Mouse (Mus musculus): ENCODE measurements around the gene Olfr1202. TPM values are rescaled to one million over a fixed set of nuclear protein-coding genes. Genes with fewer than 3 reads are reported as not detected.

The Olfr1202 gene
- polyA plus RNA-seq (2012; ENCODE audit: low replicate concordance): not detected in 2 replicates

GRCm38 (mm10) chr2:88814196-88814595, at the start of gene Olfr1202:
Gene Olfr1202 (plus strand): TSS chr2:88814496.

GRCm38 (mm10) chr2:88770388-88770787, 43.9 kb upstream of the Olfr1202 start, which contains the start of gene Olfr1200:
Gene Olfr1200 (minus strand): TSS chr2:88770488.

GRCm38 (mm10) chr2:88792736-88793135, 21.6 kb upstream of the Olfr1202 start, which contains the start of gene Olfr1201:
Gene Olfr1201 (plus strand): TSS chr2:88793036.

GRCm38 (mm10) chr2:88829437-88829836, 15.1 kb downstream of the Olfr1202 start, which contains the start of gene Olfr1205:
Gene Olfr1205 (plus strand): TSS chr2:88829737.

GRCm38 (mm10) chr2:88848992-88849391, 34.7 kb downstream of the Olfr1202 start, which contains the start of gene Olfr1204:
Gene Olfr1204 (plus strand): TSS chr2:88849292.

GRCm38 (mm10) chr2:88862931-88863330, 48.6 kb downstream of the Olfr1202 start, which contains the start of gene Olfr1206:
Gene Olfr1206 (plus strand): TSS chr2:88863231.

Other genes starting within 250 kb of the Olfr1202 start
- gene Olfr1189, start 228.0 kb upstream of the Olfr1202 start, polyA plus RNA-seq (2012; ENCODE audit: low replicate concordance): not detected in 2 replicates
- not detected in 2 replicates for gene Olfr1191-ps1, start 174.0 kb upstream of the Olfr1202 start, polyA plus RNA-seq (2012; ENCODE audit: low replicate concordance)
- 0.02 TPM in 1 of 2 replicates, not detected in the other for gene Olfr1192-ps1, start 166.0 kb upstream of the Olfr1202 start, polyA plus RNA-seq (2012; ENCODE audit: low replicate concordance)
- not detected in 2 replicates for gene Olfr1193, start 138.9 kb upstream of the Olfr1202 start, polyA plus RNA-seq (2012; ENCODE audit: low replicate concordance)
- not detected in 2 replicates for gene Olfr1195, start 125.3 kb upstream of the Olfr1202 start, polyA plus RNA-seq (2012; ENCODE audit: low replicate concordance)
- not detected in 2 replicates for gene Olfr1196, start 109.9 kb upstream of the Olfr1202 start, polyA plus RNA-seq (2012; ENCODE audit: low replicate concordance)
- not detected in 2 replicates for gene Olfr1197, start 82.1 kb upstream of the Olfr1202 start, polyA plus RNA-seq (2012; ENCODE audit: low replicate concordance)
- gene Olfr1198, start 63.1 kb upstream of the Olfr1202 start, polyA plus RNA-seq (2012; ENCODE audit: low replicate concordance): not detected in 2 replicates
- not detected in 2 replicates for gene Olfr1199, start 54.0 kb upstream of the Olfr1202 start, polyA plus RNA-seq (2012; ENCODE audit: low replicate concordance)
- not detected in 2 replicates for gene Olfr1200, start 44.0 kb upstream of the Olfr1202 start, polyA plus RNA-seq (2012; ENCODE audit: low replicate concordance)
- not detected in 2 replicates for gene Olfr1201, start 21.5 kb upstream of the Olfr1202 start, polyA plus RNA-seq (2012; ENCODE audit: low replicate concordance)
- gene Olfr1205, start 15.2 kb downstream of the Olfr1202 start, polyA plus RNA-seq (2012; ENCODE audit: low replicate concordance): not detected in 2 replicates
- gene Olfr1204, start 34.8 kb downstream of the Olfr1202 start, polyA plus RNA-seq (2012; ENCODE audit: low replicate concordance): not detected in 2 replicates
- not detected in 2 replicates for gene Olfr1206, start 48.7 kb downstream of the Olfr1202 start, polyA plus RNA-seq (2012; ENCODE audit: low replicate concordance)
- gene Olfr1208, start 87.8 kb downstream of the Olfr1202 start, polyA plus RNA-seq (2012; ENCODE audit: low replicate concordance): not detected in 2 replicates
- not detected in 2 replicates for gene Olfr1209, start 100.7 kb downstream of the Olfr1202 start, polyA plus RNA-seq (2012; ENCODE audit: low replicate concordance)
- not detected in 2 replicates for gene Olfr1211, start 123.6 kb downstream of the Olfr1202 start, polyA plus RNA-seq (2012; ENCODE audit: low replicate concordance)
- 0.33 TPM in 1 of 2 replicates, not detected in the other for gene Olfr1212, start 139.5 kb downstream of the Olfr1202 start, polyA plus RNA-seq (2012; ENCODE audit: low replicate concordance)
- gene Gm13762, start 165.8 kb downstream of the Olfr1202 start, polyA plus RNA-seq (2012; ENCODE audit: low replicate concordance): not detected in 2 replicates
- gene Olfr1214, start 178.2 kb downstream of the Olfr1202 start, polyA plus RNA-seq (2012; ENCODE audit: low replicate concordance): not detected in 2 replicates
- gene Olfr1215, start 192.5 kb downstream of the Olfr1202 start, polyA plus RNA-seq (2012; ENCODE audit: low replicate concordance): not detected in 2 replicates
- not detected in 2 replicates for gene Olfr1216, start 203.8 kb downstream of the Olfr1202 start, polyA plus RNA-seq (2012; ENCODE audit: low replicate concordance)
- gene Olfr1217, start 217.6 kb downstream of the Olfr1202 start, polyA plus RNA-seq (2012; ENCODE audit: low replicate concordance): not detected in 2 replicates
- gene Olfr1218, start 246.7 kb downstream of the Olfr1202 start, polyA plus RNA-seq (2012; ENCODE audit: low replicate concordance): not detected in 2 replicates